Mouse (Mus musculus) spleen, adult 2 months (tissue): Measurements from ENCODE around the gene Tmem150c. TPM values are rescaled to one million over a fixed set of nuclear protein-coding genes. Genes with fewer than 3 reads are reported as not detected.

Experiments used
- DNase-seq, 2 experiments: peaks; one replicate each; pipeline versions ENCODE4 v3.0.0 to v3.0.0-alpha.2; 2012 to 2021; ENCODE audit warnings: low spot score in 2 of 2, low read depth in 1 of 2
- H3K27ac ChIP-seq: fragments of 200-500 bp; 2 replicates; pipeline ENCODE4 v1.5.1; 2012; ENCODE audit warnings: low read length, inconsistent platforms; ENCODE audit not compliant: insufficient read depth
- H3K27me3 ChIP-seq: fragments of 200-500 bp; 2 replicates; pipeline ENCODE4 v1.6.1; 2012; ENCODE audit warnings: mild to moderate bottlenecking, moderate library complexity, low read length, inconsistent platforms; ENCODE audit not compliant: control insufficient read depth, insufficient read depth
- H3K36me3 ChIP-seq: fragments of 200-500 bp; 2 replicates; pipeline ENCODE4 v1.6.1; 2012; ENCODE audit warnings: mild to moderate bottlenecking, low read length, inconsistent platforms; ENCODE audit not compliant: control insufficient read depth, insufficient read depth
- H3K4me1 ChIP-seq: fragments of 200-500 bp; 2 replicates; pipeline ENCODE4 v1.6.1; 2011; ENCODE audit warnings: inconsistent platforms; ENCODE audit not compliant: control insufficient read depth, insufficient read depth, insufficient read length
- H3K4me3 ChIP-seq: fragments of 200-500 bp; 2 replicates; pipeline ENCODE4 v1.5.1; 2011; ENCODE audit warnings: mild to moderate bottlenecking, inconsistent platforms; ENCODE audit not compliant: insufficient read depth, insufficient read length; ENCODE audit errors: extremely low read depth
- CTCF ChIP-seq: fragments of 200-500 bp; IDR thresholded peaks from 2 replicates; pipeline ENCODE4 v1.5.1; 2011; ENCODE audit warnings: mild to moderate bottlenecking, inconsistent platforms; ENCODE audit not compliant: insufficient read depth, insufficient read length, insufficient replicate concordance; ENCODE audit errors: extremely low read depth
- POLR2A ChIP-seq: fragments of 200-500 bp; IDR thresholded peaks from 2 replicates; pipeline ENCODE4 v1.6.1; 2011; ENCODE audit warnings: low read depth, low read length, inconsistent platforms
- WGBS: fragments of 180-500 bp; shearing (Covaris S2); methylation state at CpG from one replicate; pipeline ENCODE4 v1.1.7; 2018; 5-methylcytosine and 5-hydroxymethylcytosine counted together
- polyA plus RNA-seq: library from polyadenylated mRNA; depleted of rRNA; stranded (reverse); fragments of >200 nt; gene quantifications from 2 replicates; pipeline ENCODE4 v1.2.3, GENCODE M21; 2012

The Tmem150c gene
- polyA plus RNA-seq, 1 experiment = 0.69 TPM

DNA sequence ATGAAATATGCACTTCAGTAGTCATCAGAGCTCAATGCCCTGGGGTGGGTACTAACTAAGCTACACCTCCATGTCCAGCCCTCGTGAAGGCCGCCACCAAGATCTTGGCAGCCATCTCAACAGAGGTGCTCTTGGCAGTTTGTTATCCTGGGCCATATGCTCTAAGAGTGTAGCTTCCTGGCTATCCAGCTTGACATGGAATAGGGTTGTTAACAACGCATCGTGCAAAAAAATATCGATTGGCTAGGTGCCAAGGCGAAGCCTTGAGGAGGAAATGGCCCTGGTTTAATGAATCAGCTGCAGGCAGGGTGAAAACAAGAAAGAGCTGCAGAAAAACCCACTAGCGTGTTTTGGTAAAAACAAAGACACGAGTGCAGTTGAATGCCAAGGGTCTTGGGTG, 74.5 kb downstream of the Tmem150c start:
- TF ChIP-seq CTCF (no peak), POLR2A (no peak)

GRCm38 (mm10) chr5:100083953-100084562, 75.5 kb downstream of the Tmem150c start:
- Histone ChIP-seq H3K27ac (no peak overlapping the region), H3K4me1 (no peaks in the 10 kb centered on the region), H3K36me3 (no peaks in the 10 kb centered on the region), H3K4me3 (no peak overlapping the region), H3K27me3 (no peaks in the 10 kb centered on the region)
- 78% methylated on average over 12 of the region's 12 CpGs for WGBS
- TF ChIP-seq POLR2A (no peak), CTCF (no peak)
- no peak for DNase-seq

More for the DNA sequence above, 74.5 kb downstream of the Tmem150c start:
- H3K27me3 ChIP-seq = no peaks in the 10 kb centered on the region
- 76% methylated on average over 8 of the region's 8 CpGs for WGBS
- H3K27ac ChIP-seq = no peak overlapping the region
- no peak overlapping the region for H3K4me3 ChIP-seq
- DNase-seq = no peak
- no peaks in the 10 kb centered on the region for H3K36me3 ChIP-seq
- no peaks in the 10 kb centered on the region for H3K4me1 ChIP-seq

- WGBS = 21% methylated on average over 4 of the region's 4 CpGs
- Histone ChIP-seq H3K4me3 (no peak overlapping the region), H3K4me1 (no peaks in the 10 kb centered on the region), H3K27ac (no peak overlapping the region), H3K36me3 (no peaks in the 10 kb centered on the region), H3K27me3 (no peaks in the 10 kb centered on the region)
- TF ChIP-seq POLR2A = no peak
- TF ChIP-seq CTCF = no peak
- no peak for DNase-seq
Measured at GRCm38 (mm10) chr5:100082006-100082405, 77.6 kb downstream of the Tmem150c start.

GRCm38 (mm10) chr5:100079931-100080275, 79.7 kb downstream of the Tmem150c start:
- H3K36me3 ChIP-seq = no peaks in the 10 kb centered on the region
- H3K4me3 ChIP-seq = no peak overlapping the region
- DNase-seq = no peak
- H3K4me1 ChIP-seq = no peaks in the 10 kb centered on the region
- no peak for TF ChIP-seq CTCF
- no peak for TF ChIP-seq POLR2A
- 89% methylated on average over 8 of the region's 8 CpGs for WGBS
- H3K27ac ChIP-seq = no peak overlapping the region
- no peaks in the 10 kb centered on the region for H3K27me3 ChIP-seq

GRCm38 (mm10) chr5:100079040-100079930, 80.3 kb downstream of the Tmem150c start:
- Histone ChIP-seq H3K27ac (no peak overlapping the region), H3K36me3 (no peaks in the 10 kb centered on the region), H3K27me3 (no peaks in the 10 kb centered on the region), H3K4me1 (no peaks in the 10 kb centered on the region), H3K4me3 (peak overlapping the region; percentile 44)
- TF ChIP-seq CTCF (no peak), POLR2A (no peak)
- no peak for DNase-seq
- 51% methylated on average over 36 of the region's 36 CpGs for WGBS

GRCm38 (mm10) chr5:100074571-100074970, 85.0 kb downstream of the Tmem150c start:
- TF ChIP-seq POLR2A (no peak), CTCF (no peak)
- 70% methylated on average over 4 of the region's 4 CpGs for WGBS
- H3K4me3 ChIP-seq = no peak overlapping the region
- H3K36me3 ChIP-seq = no peaks in the 10 kb centered on the region; the same call in 1 of the 2 replicates
- no peak for DNase-seq
- no peaks in the 10 kb centered on the region for H3K4me1 ChIP-seq
- H3K27me3 ChIP-seq = no peaks in the 10 kb centered on the region
- H3K27ac ChIP-seq = no peak overlapping the region

DNA sequence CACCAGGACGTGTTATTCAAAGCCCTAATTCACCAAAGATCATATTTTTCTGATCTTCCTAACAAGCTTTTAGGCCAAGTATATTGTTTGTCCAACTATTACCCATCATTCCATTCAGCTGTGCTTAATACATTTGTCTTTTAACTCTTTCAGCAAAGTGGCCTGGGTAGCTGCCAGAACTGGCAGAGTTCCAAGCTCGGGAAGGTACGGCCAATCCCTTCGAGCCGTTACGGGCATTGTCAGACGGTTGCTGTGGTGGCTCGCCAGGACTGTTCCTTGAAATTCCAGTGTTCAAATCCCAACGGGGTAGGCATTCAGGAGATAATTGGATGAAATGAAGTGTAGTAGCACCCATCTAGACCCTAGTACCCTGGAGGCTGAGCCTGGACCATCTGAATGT, 87.1 kb downstream of the Tmem150c start:
- no peak for DNase-seq
- no peak overlapping the region for H3K4me3 ChIP-seq
- H3K36me3 ChIP-seq = peaks cover 2% of the 10 kb centered on the region; the same call in 1 of the 2 replicates
- WGBS = 93% methylated on average over 9 of the region's 9 CpGs
- H3K27ac ChIP-seq = no peak overlapping the region
- H3K4me1 ChIP-seq = no peaks in the 10 kb centered on the region
- no peaks in the 10 kb centered on the region for H3K27me3 ChIP-seq
- no peak for TF ChIP-seq CTCF
- TF ChIP-seq POLR2A = no peak
